Mouse (Mus musculus) spleen, adult 2 months (tissue): Measurements from ENCODE around the gene Bpifb2.

Experiments
- CTCF ChIP-seq: fragments of 200-500 bp; IDR thresholded peaks from 2 replicates; pipeline ENCODE4 v1.5.1; 2011; ENCODE audit warnings: mild to moderate bottlenecking, inconsistent platforms; ENCODE audit not compliant: insufficient read depth, insufficient read length, insufficient replicate concordance; ENCODE audit errors: extremely low read depth
- POLR2A ChIP-seq: fragments of 200-500 bp; IDR thresholded peaks from 2 replicates; pipeline ENCODE4 v1.6.1; 2011; ENCODE audit warnings: low read depth, low read length, inconsistent platforms

DNA sequence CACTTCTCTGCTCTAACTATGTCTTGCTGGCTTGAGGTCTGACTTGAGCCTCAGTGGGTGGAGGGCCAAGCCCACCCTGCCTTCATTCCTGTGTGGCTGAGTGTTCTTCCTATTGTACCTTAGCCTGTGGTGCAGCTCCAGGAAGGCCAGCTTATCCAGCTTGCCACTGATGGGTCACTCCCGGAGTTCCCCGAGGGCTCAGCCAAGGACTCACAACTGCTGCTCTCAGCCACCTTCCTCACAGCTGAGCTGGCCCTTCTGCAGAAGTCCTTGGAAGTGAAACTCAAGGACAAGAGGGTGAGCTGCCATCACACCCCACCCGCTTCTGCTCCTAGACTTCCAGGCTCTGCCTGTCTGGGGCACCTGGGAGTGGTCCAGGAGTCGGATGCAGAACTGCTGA, 31.8 kb downstream of the Bpifb2 start:
- TF ChIP-seq POLR2A: no peak
- TF ChIP-seq CTCF: no peak
